Mouse (Mus musculus): ENCODE data around the gene Ccdc60.

- TF ChIP-seq POLR2A (IDR thresholded peaks at IDR 0.05; ENCODE audit: control insufficient read depth, low read depth, low read length) (no peak), CTCF (IDR thresholded peaks at IDR 0.05; ENCODE audit: control insufficient read depth, insufficient read depth, insufficient replicate concordance, low read depth, low read length) (no peak)
Observed at GRCm38 (mm10) chr5:116262689-116263088, 26.1 kb downstream of the Ccdc60 start.

All from testis, adult 2 months (tissue).